Mouse (Mus musculus): ENCODE measurements around the gene 3300002I08Rik.
"Not testable (repeated sequence)": the region's sequence is repeated elsewhere in the genome, so short reads cannot be mapped to it uniquely, and the experiment has no call there.

The 3300002I08Rik gene

GRCm38 (mm10) chr2:150362113-150362877, at the start of gene 3300002I08Rik:
Gene 3300002I08Rik (minus strand): TSS chr2:150362765.
- peak; percentile 87 to 92 for DNase-seq

GRCm38 (mm10) chr2:150412146-150412545, 49.6 kb upstream of the 3300002I08Rik start:
- not testable (repeated sequence) for DNase-seq

GRCm38 (mm10) chr2:150390198-150390597, 27.6 kb upstream of the 3300002I08Rik start:
- DNase-seq, result no peak

GRCm38 (mm10) chr2:150385553-150386106, 23.1 kb upstream of the 3300002I08Rik start:
- peak in 1 of 2 experiments; percentile 3 for DNase-seq

GRCm38 (mm10) chr2:150362878-150363229, 289 bp upstream of the 3300002I08Rik start:
- no peak for DNase-seq

GRCm38 (mm10) chr2:150357136-150357535, 5.4 kb downstream of the 3300002I08Rik start:
- DNase-seq, result not testable (repeated sequence)

GRCm38 (mm10) chr2:150323402-150323801, 39.2 kb downstream of the 3300002I08Rik start, which contains the start of gene Gm10130:
Gene Gm10130 (plus strand): TSS chr2:150323702.
- no peak for DNase-seq

GRCm38 (mm10) chr2:150318973-150319372, 43.6 kb downstream of the 3300002I08Rik start:
- DNase-seq, result no peak

GRCm38 (mm10) chr2:150316140-150316539, 46.4 kb downstream of the 3300002I08Rik start:
- no peak for DNase-seq

GRCm38 (mm10) chr2:150310952-150311884, 51.3 kb downstream of the 3300002I08Rik start:
- peak; percentile 88 to 92 for DNase-seq

- DNase-seq, result no peak
Observed at GRCm38 (mm10) chr2:150307183-150307773, 55.3 kb downstream of the 3300002I08Rik start.

GRCm38 (mm10) chr2:150299096-150299495, 63.5 kb downstream of the 3300002I08Rik start:
- DNase-seq, result no peak

- DNase-seq, result no peak
Observed at GRCm38 (mm10) chr2:150293669-150294068, 68.9 kb downstream of the 3300002I08Rik start.

All from cerebellum, postnatal 14 days (tissue).